Mouse (Mus musculus) liver, embryonic 14.5 days (tissue): ENCODE measurements around the gene Ntsr2. TPM values are rescaled to one million over a fixed set of nuclear protein-coding genes. Genes with fewer than 3 reads are reported as not detected.

ENCODE experiments used
- ATAC-seq: fragments of 200-750 bp; cut with Nextera tagmentation; 2 replicates; pipeline ENCODE4 v1.8.0; 2017; ENCODE audit warnings: moderate number of reproducible peaks, mild to moderate bottlenecking, moderate library complexity; ENCODE audit not compliant: insufficient read depth
- DNase-seq, 3 experiments: peaks; one replicate each; pipeline ENCODE4 v3.0.0-alpha.2; 2012 to 2013; ENCODE audit warnings: low read depth in 3 of 3, low spot score in 3 of 3
- H3K27ac ChIP-seq: fragments of 300-500 bp; sonication (generic); 2 replicates; pipeline ENCODE4 v1.5.1; 2014; ENCODE audit warnings: moderate library complexity, mild to moderate bottlenecking, control low read depth, inconsistent platforms
- H3K27me3 ChIP-seq: fragments of 300-500 bp; sonication (generic); 2 replicates; pipeline ENCODE4 v1.6.1; 2014; ENCODE audit warnings: mild to moderate bottlenecking, low read length, moderate library complexity; ENCODE audit not compliant: control insufficient read depth, insufficient read depth
- H3K36me3 ChIP-seq: fragments of 300-500 bp; sonication (generic); replicated peaks from 2 replicates; pipeline ENCODE4 v1.6.1; 2014; ENCODE audit warnings: low read depth; ENCODE audit not compliant: control insufficient read depth, insufficient read depth
- H3K4me1 ChIP-seq, 2 experiments: fragments of 200-500 bp in 1 of 2; fragments of 300-500 bp in 1 of 2; sonication (generic) in 1 of 2; replicated peaks; 2 replicates each; pipeline ENCODE4 v1.6.1; 2012 to 2014; ENCODE audit warnings: antibody characterized with exemption in 1 of 2, inconsistent platforms in 1 of 2, low read length in 1 of 2; ENCODE audit not compliant: control insufficient read depth in 2 of 2, insufficient read depth in 2 of 2
- H3K4me2 ChIP-seq: fragments of 300-500 bp; sonication (generic); 2 replicates; pipeline ENCODE4 v1.6.1; 2014; ENCODE audit warnings: low read depth, mild to moderate bottlenecking, control low read depth, moderate library complexity
- H3K4me3 ChIP-seq, 2 experiments: fragments of 200-500 bp in 1 of 2; fragments of 300-500 bp in 1 of 2; sonication (generic) in 1 of 2; 2 replicates each; pipeline ENCODE4 v1.5.1; 2012 to 2014; ENCODE audit warnings: low read depth in 2 of 2, low read length in 2 of 2, mild to moderate bottlenecking in 2 of 2, control low read depth in 1 of 2, inconsistent platforms in 1 of 2, moderate library complexity in 1 of 2; ENCODE audit not compliant: insufficient read depth in 1 of 2
- H3K9ac ChIP-seq: fragments of 300-500 bp; sonication (generic); replicated peaks from 2 replicates; pipeline ENCODE4 v1.6.1; 2014; ENCODE audit warnings: mild to moderate bottlenecking, control low read depth, moderate library complexity
- H3K9me3 ChIP-seq: fragments of 300-500 bp; sonication (generic); 2 replicates; pipeline ENCODE4 v1.6.1; 2016; ENCODE audit warnings: low read length, mixed read lengths; ENCODE audit not compliant: control insufficient read depth
- CTCF ChIP-seq: IDR thresholded peaks from 2 replicates; pipeline ENCODE4 v1.5.1; 2016; ENCODE audit warnings: antibody characterized with exemption, low read depth, control low read depth
- EP300 ChIP-seq: IDR thresholded peaks from 2 replicates; pipeline ENCODE4 v1.6.1; 2016; ENCODE audit warnings: antibody characterized with exemption, low read depth
- WGBS: fragments of 180-500 bp; shearing (Covaris S2); extraction: QIAGEN DNeasy Blood & Tissue Kit; methylation state at CpG from one replicate; pipeline ENCODE4 v1.1.7; 2014; ENCODE audit not compliant: insufficient replicate concordance; 5-methylcytosine and 5-hydroxymethylcytosine counted together
- polyA plus RNA-seq, 2 experiments: library from polyadenylated mRNA; depleted of rRNA in 1 of 2; stranded (reverse) in 1 of 2; unstranded in 1 of 2; fragments of >200 nt; fragmentation: Nextera tagmentation in 1 of 2; extraction: Ambion mirVana in 1 of 2; gene quantifications; 2 replicates each; pipeline versions ENCODE4 v1.2.1 to v1.2.3; 2012 to 2014

The Ntsr2 gene
- polyA plus RNA-seq, 2 experiments: not detected

DNA sequence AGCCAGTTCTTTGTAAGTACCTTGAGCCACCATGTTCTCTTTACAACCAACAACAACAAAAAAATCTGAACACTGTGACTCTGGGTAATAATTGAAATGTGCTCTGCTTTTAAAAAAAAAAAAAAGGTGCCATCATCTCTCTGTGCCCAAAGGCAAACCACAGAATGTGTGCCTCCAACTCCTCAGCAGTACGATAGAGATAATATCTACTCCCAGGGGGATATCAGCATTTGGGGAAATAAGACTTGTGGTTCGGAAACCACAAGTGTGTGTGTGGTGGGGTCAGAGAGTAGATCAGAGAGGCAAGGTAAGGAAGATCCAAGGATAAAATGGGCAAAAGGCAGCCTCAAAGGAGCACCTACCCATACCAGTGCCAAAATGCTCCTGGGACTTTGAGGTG is 21.8 kb upstream of the Ntsr2 start:
- TF ChIP-seq EP300 (no peak), CTCF (no peak)
- DNase-seq (no peak), ATAC-seq (no peak)
- Histone ChIP-seq H3K9me3 (no peaks in the 10 kb centered on the region), H3K4me3 (no peak overlapping the region), H3K27me3 (no peaks in the 10 kb centered on the region), H3K4me2 (no peak overlapping the region), H3K36me3 (no peaks in the 10 kb centered on the region), H3K27ac (no peak overlapping the region), H3K9ac (no peak overlapping the region), H3K4me1 (no peaks in the 10 kb centered on the region)
- WGBS: 12% methylated on average over 2 of the region's 2 CpGs

DNA sequence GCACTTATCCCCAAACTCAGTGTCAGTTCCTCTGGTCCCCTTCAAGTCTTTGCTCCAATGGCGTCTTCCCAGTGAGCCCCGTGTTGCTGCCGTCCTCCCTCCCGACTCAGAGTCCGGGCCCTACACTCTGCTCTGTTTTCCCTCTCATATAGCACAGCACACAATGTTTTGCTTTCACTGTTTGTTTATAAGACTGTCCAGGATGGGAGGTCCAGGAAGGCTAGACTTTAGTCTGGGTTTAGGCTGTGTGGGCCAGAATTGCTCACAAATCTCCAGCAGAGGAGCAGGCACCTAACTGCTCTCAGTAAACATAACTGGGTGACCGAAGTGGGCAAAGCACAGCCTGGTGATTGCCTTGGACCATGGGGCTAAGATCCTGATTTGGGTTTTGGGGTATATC is 19.9 kb upstream of the Ntsr2 start:
- ATAC-seq: no peak
- no peak overlapping the region for H3K9ac ChIP-seq
- H3K4me1 ChIP-seq: no peaks in the 10 kb centered on the region
- no peak for DNase-seq
- no peaks in the 10 kb centered on the region for H3K27me3 ChIP-seq
- no peak overlapping the region for H3K4me3 ChIP-seq
- H3K9me3 ChIP-seq: no peaks in the 10 kb centered on the region
- H3K4me2 ChIP-seq: no peak overlapping the region
- TF ChIP-seq EP300: no peak
- TF ChIP-seq CTCF: no peak
- no peaks in the 10 kb centered on the region for H3K36me3 ChIP-seq
- WGBS: 68% methylated on average over 6 of the region's 6 CpGs
- no peak overlapping the region for H3K27ac ChIP-seq

DNA sequence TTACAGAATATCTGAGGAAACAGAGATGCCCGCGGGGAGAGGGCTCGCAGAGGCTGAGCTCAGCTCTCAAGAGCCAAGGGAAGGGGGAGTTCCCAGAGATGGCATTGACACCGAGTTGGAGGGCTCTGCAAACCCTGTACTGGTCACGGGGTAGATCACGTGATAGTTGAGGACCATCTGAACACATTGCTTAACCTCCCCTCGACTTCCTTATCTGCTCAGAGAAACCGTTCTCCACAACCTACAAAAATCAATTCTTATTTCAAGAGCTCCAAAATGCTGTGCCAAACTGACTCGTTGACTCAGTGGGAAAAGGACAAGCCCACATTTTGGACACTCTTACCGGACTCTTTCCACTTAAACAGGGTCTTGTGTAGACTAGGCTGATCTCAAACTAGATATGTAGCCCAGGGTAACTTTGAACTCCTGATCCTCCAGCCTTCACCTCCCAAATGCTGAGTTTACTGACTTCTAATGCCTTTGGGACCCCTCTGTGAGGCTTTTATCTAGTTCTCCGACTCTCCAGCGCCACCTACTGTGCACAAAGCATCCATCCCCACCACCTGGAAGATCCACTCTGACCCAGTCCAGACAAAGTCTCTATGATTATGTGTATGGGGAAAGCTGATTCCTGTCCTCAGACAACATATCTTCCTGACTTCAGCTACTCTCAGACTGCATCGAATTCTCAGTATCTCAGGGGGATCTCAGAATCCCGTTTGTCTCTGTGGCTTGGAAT is 18.9 kb upstream of the Ntsr2 start:
- H3K4me3 ChIP-seq: no peak overlapping the region
- H3K27ac ChIP-seq: no peak overlapping the region
- H3K27me3 ChIP-seq: no peaks in the 10 kb centered on the region
- no peaks in the 10 kb centered on the region for H3K36me3 ChIP-seq
- DNase-seq (no peak), ATAC-seq (no peak)
- peak; percentile 67 for TF ChIP-seq CTCF
- no peak for TF ChIP-seq EP300
- WGBS: 34% methylated on average over 14 of the region's 14 CpGs
- H3K9me3 ChIP-seq: no peaks in the 10 kb centered on the region
- H3K9ac ChIP-seq: no peak overlapping the region
- H3K4me2 ChIP-seq: no peak overlapping the region
- H3K4me1 ChIP-seq: no peaks in the 10 kb centered on the region

DNA sequence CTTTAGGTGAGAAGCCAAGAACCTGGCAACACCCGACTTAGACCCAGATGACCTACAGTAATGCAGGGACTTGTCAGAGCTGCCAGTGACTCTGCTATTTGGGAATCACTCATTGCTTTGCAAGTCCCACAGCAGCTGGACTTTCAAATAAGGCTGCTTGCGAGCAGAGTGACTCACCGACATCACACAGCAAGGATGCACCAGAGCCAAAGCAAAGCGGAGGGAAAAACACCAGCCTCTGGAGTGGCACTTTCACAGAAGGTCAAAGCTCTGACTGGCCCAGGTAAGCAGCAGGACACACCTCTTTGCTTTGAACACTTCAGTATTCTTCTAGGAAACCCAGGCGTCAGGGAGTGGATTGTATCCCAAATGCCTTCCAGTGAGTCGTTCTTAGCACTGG is 17.4 kb upstream of the Ntsr2 start:
- no peak overlapping the region for H3K4me2 ChIP-seq

DNA sequence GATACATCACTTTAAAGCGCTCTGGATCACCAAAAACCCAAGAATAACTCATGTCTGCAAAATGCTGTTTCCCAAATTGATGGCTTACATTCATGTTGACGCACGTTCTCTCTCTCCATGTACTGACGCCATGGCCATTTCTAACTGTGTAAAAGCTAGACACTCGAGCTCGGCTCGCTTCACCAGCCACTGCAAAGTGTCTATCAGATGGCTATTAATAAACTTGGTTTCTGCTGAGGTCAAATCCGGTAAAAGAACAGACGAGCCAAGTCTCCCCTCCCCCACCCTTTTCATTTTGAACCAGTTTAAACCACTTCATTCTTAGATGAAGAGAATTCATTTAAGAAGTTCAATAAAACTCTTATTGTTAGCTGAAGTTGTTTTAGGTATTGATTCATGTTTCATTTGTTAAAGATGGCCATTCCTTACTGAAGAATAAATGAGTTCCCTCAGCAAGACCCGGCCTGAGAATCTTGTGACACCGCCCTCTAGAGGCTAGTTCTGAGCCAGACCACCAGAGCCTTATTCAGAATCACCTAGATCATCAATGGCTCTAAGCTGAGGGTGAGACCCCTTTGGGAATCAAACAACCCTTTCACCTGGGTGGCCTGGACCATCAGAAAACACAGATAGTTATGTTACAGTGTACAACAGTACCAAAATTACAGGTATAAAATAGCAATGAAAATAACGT is 14.0 kb upstream of the Ntsr2 start:
- Histone ChIP-seq H3K4me3 (no peak overlapping the region), H3K27me3 (no peaks in the 10 kb centered on the region), H3K4me2 (no peak overlapping the region), H3K4me1 (no peaks in the 10 kb centered on the region), H3K9ac (no peak overlapping the region), H3K36me3 (no peaks in the 10 kb centered on the region), H3K9me3 (no peaks in the 10 kb centered on the region), H3K27ac (no peak overlapping the region)
- WGBS: 55% methylated on average over 12 of the region's 12 CpGs
- DNase-seq: no peak
- TF ChIP-seq EP300: no peak
- peak; percentile 35 for TF ChIP-seq CTCF
- ATAC-seq: no peak

More for the DNA sequence above, 17.4 kb upstream of the Ntsr2 start:
- no peaks in the 10 kb centered on the region for H3K4me1 ChIP-seq
- no peaks in the 10 kb centered on the region for H3K36me3 ChIP-seq
- no peak for TF ChIP-seq EP300
- TF ChIP-seq CTCF: no peak
- H3K27me3 ChIP-seq: no peaks in the 10 kb centered on the region
- WGBS: 52% methylated on average over 6 of the region's 6 CpGs
- ATAC-seq (no peak), DNase-seq (no peak)
- H3K27ac ChIP-seq: no peak overlapping the region
- H3K9ac ChIP-seq: no peak overlapping the region
- H3K4me3 ChIP-seq: no peak overlapping the region
- no peaks in the 10 kb centered on the region for H3K9me3 ChIP-seq
